Mouse (Mus musculus) cerebellum, adult (tissue): ENCODE measurements around the gene Tefm.

Experiments
- ATAC-seq: cut with Nextera tagmentation; 2 replicates; pipeline ENCODE4 v1.9.2; 2017; ENCODE audit warnings: mild to moderate bottlenecking, moderate library complexity, mixed read lengths; ENCODE audit not compliant: insufficient number of reproducible peaks, low FRiP score, low TSS enrichment

The Tefm gene

GRCm38 (mm10) chr11:80104407-80104806, 37.6 kb downstream of the Tefm start:
- ATAC-seq, result no peak

DNA sequence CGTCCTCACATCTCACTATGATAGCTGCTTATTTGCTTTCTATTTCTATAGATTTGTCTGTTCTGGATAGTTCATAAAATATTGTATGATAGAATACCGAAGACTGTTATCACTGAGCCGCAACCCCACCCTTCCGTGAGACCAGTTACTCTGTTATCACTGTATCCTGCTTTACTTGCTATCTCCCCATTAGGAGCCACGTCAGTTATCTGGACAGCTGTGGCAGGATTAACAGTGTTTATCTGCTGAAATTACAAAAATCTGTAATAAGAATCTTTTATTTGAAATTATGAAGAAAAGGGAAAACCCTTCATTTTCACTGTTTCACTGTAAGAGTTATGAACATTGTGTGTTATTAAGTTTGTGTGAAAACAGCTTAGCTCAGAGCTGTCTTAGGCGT, 40.7 kb downstream of the Tefm start:
- ATAC-seq, result no peak

GRCm38 (mm10) chr11:80098444-80099056, 43.4 kb downstream of the Tefm start:
- ATAC-seq, result no peak

- ATAC-seq, result no peak
Observed at GRCm38 (mm10) chr11:80090555-80091164, 51.3 kb downstream of the Tefm start.

GRCm38 (mm10) chr11:80089817-80090214, 52.2 kb downstream of the Tefm start:
- no peak; the same call in 1 of the 2 replicates for ATAC-seq

DNA sequence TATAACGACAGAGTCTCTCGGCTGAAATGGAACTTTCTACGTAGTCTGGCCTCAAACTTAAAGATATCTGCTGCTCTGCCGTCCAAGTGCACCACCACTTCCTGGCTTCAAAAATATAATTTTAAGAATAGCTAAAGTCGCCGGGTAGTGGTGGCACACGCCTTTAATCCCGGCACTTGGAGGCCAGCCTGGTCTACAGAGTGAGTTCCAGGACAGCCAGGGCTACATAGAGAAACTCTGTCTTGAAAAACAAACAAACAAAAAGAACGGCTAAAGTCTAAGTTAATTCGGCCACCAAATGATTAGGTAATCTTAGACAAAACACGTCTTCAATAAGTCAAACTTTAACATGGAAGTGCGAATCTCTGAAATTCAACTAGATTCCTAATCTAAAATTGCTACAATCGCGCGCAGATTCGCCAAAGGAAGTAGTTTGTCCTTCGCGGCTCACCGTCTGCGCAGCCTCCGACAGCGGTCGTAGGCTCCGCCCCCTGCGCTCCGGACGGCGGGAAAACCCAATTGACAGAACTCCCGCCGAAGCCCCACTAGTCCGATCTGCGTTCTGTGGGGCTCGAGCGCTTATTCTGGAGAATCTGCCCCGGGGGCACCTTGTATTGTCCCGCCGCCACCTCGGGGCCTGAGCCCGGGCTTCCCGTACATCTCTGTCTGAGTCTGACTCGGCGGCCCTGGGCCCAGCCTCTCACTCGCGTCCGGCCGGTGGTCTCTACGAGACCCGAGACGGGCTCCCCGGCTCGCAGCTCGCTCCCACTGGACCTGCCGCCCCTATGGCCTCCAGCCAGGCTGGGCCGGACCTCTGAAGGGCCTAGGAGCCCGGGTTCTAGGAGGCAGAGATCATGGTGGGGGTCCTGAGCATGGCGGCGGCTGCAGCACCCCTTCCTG, 52.8 kb downstream of the Tefm start, which contains the start of gene Atad5:
Gene Atad5, plus strand, starts transcription at position 484 of the 900 bp plus-strand sequence.
- ATAC-seq, result peak; percentile 66; the same call in 1 of the 2 replicates

- 0 out of 2 replicates have a peak, but pooled peaks have one; percentile 45 for ATAC-seq
Observed at GRCm38 (mm10) chr11:80086844-80087243, 55.1 kb downstream of the Tefm start.
